Mouse (Mus musculus) kidney, postnatal 0 days (tissue): ENCODE data around the gene Ebf4. TPM values are rescaled to one million over a fixed set of nuclear protein-coding genes. Genes with fewer than 3 reads are reported as not detected.
A peak's percentile ranks its signal among the peaks of the same experiment; 100 is the strongest.

Experiments
- ATAC-seq: fragments of 200-750 bp; cut with Nextera tagmentation; replicated peaks from 2 replicates; pipeline ENCODE4 v1.8.0; 2017; ENCODE audit warnings: low read depth, moderate number of reproducible peaks, moderate TSS enrichment, moderate library complexity; ENCODE audit not compliant: low FRiP score
- DNase-seq: peaks from one replicate; pipeline ENCODE4 v3.0.0-alpha.2; 2016; ENCODE audit warnings: low spot score
- H3K27ac ChIP-seq: fragments of 300-500 bp; sonication (generic); 2 replicates; pipeline ENCODE4 v1.5.1; 2014; ENCODE audit warnings: mild to moderate bottlenecking
- H3K27me3 ChIP-seq: fragments of 300-500 bp; sonication (generic); 2 replicates; pipeline ENCODE4 v1.6.1; 2014; ENCODE audit warnings: low read length, mixed read lengths; ENCODE audit not compliant: insufficient read depth
- H3K36me3 ChIP-seq: fragments of 300-500 bp; sonication (generic); 2 replicates; pipeline ENCODE4 v1.6.1; 2014; ENCODE audit warnings: low read length, mixed read lengths; ENCODE audit not compliant: insufficient read depth
- H3K4me1 ChIP-seq: fragments of 300-500 bp; sonication (generic); replicated peaks from 2 replicates; pipeline ENCODE4 v1.6.1; 2014; ENCODE audit warnings: antibody characterized with exemption, low read length, mixed read lengths; ENCODE audit not compliant: insufficient read depth
- H3K4me2 ChIP-seq: fragments of 300-500 bp; sonication (generic); 2 replicates; pipeline ENCODE4 v1.6.1; 2014; ENCODE audit warnings: mild to moderate bottlenecking, low read length, moderate library complexity, mixed read lengths
- H3K4me3 ChIP-seq: fragments of 300-500 bp; sonication (generic); replicated peaks from 2 replicates; pipeline ENCODE4 v1.5.1; 2014; ENCODE audit warnings: low read depth, low read length
- H3K9ac ChIP-seq: fragments of 300-500 bp; sonication (generic); 2 replicates; pipeline ENCODE4 v1.6.1; 2014; ENCODE audit warnings: low read depth, low read length
- H3K9me3 ChIP-seq: fragments of 300-500 bp; sonication (generic); replicated peaks from 2 replicates; pipeline ENCODE4 v1.6.1; 2016; ENCODE audit warnings: low read length, inconsistent platforms, mixed read lengths
- CTCF ChIP-seq: IDR thresholded peaks from 2 replicates; pipeline ENCODE4 v1.5.1; 2016; ENCODE audit warnings: antibody characterized with exemption, low read depth, mild to moderate bottlenecking, moderate library complexity
- whole genome bisulfite sequencing: fragments of 180-500 bp; shearing (Covaris S2); extraction: QIAGEN DNeasy Blood & Tissue Kit; methylation state at CpG from one replicate; pipeline ENCODE4 v1.1.7; 2014; 5-methylcytosine and 5-hydroxymethylcytosine counted together
- polyA plus RNA-seq: library from polyadenylated mRNA; unstranded; fragments of >200 nt; fragmentation: Nextera tagmentation; extraction: Ambion mirVana; gene quantifications from 2 replicates; pipeline ENCODE4 v1.2.1, GENCODE M21; 2015

The Ebf4 gene
- polyA plus RNA-seq, 1 experiment from 2014 or later, result 3.7 TPM

DNA sequence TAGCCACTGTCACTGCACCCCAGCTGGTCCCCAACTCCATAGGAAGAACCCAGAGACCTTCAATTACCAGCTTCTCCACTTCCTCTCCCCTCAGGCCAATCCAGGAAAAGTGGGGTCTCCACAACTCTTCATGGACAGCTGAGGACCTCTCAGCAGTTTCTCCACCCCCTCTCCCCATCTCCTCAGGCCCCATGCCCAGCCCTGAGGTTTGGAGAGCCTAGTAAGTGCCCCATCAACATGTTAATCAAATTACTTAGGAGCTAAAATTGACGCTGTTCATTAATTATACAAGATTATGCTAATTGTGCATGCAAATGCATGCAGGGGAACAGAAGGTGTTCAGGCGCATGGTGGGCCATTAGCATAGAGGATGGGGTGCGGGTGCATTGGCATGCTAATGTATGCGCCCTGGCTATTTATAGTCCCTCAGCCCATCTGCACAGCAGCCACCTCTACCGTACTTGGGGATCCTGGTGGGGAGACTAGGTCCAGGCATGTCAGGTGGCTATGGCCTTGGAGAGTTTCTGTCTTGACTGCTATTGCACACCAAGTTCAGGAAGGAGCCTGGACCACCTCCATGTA, 56.9 kb downstream of the Ebf4 start:
- ATAC-seq, result no peak
- H3K9ac ChIP-seq, result no peak overlapping the region
- no peaks in the 10 kb centered on the region for H3K36me3 ChIP-seq
- no peaks in the 10 kb centered on the region for H3K9me3 ChIP-seq
- no peak for TF ChIP-seq CTCF
- no peaks in the 10 kb centered on the region for H3K4me1 ChIP-seq
- H3K4me3 ChIP-seq, result no peak overlapping the region
- no peaks in the 10 kb centered on the region for H3K27me3 ChIP-seq
- no peak for DNase-seq
- no peak overlapping the region for H3K27ac ChIP-seq
- H3K4me2 ChIP-seq, result no peak overlapping the region
- WGBS, result 46% methylated on average over 5 of the region's 5 CpGs

DNA sequence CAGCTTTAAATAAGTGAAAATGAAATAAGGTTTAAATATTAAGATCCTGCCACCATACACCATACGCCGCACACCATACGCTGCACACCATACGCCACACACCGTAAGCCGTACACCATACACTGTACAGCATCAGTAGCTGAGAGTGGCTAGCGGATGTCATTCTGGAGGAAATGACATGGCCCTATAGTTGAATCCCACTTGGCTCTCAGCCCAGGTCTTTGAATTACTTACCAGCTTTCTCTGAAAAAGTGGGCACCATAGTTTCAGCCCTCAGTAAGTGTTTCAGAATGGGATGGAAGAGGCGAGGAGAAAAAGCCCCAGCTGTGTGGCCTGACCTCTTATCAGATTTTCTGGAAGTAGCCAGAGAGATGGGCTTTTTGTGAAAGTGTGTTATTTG, 58.4 kb downstream of the Ebf4 start:
- no peak for DNase-seq
- 92% methylated on average over 8 of the region's 8 CpGs for WGBS
- no peak overlapping the region for H3K4me2 ChIP-seq
- H3K4me1 ChIP-seq, result no peaks in the 10 kb centered on the region
- no peak overlapping the region for H3K27ac ChIP-seq
- ATAC-seq, result no peak
- no peak overlapping the region for H3K9ac ChIP-seq
- no peaks in the 10 kb centered on the region for H3K9me3 ChIP-seq
- TF ChIP-seq CTCF, result no peak
- no peak overlapping the region for H3K4me3 ChIP-seq
- no peaks in the 10 kb centered on the region for H3K36me3 ChIP-seq
- H3K27me3 ChIP-seq, result no peaks in the 10 kb centered on the region

GRCm38 (mm10) chr2:130353889-130354288, 58.9 kb downstream of the Ebf4 start:
- no peak for TF ChIP-seq CTCF
- Histone ChIP-seq H3K27me3 (no peaks in the 10 kb centered on the region), H3K4me2 (no peak overlapping the region), H3K9me3 (no peaks in the 10 kb centered on the region), H3K27ac (no peak overlapping the region), H3K4me1 (no peaks in the 10 kb centered on the region), H3K4me3 (no peak overlapping the region), H3K9ac (no peak overlapping the region), H3K36me3 (no peaks in the 10 kb centered on the region)
- 82% methylated on average over 3 of the region's 3 CpGs for WGBS
- ATAC-seq (no peak), DNase-seq (no peak)

- H3K4me2 ChIP-seq, result no peak overlapping the region
These were observed 62.6 kb downstream of the Ebf4 start for GRCm38 (mm10) chr2:130357551-130357950.

GRCm38 (mm10) chr2:130358852-130359251, 63.9 kb downstream of the Ebf4 start:
- no peak for TF ChIP-seq CTCF

More at GRCm38 (mm10) chr2:130357551-130357950, 62.6 kb downstream of the Ebf4 start:
- no peaks in the 10 kb centered on the region for H3K9me3 ChIP-seq
- no peaks in the 10 kb centered on the region for H3K36me3 ChIP-seq
- DNase-seq (no peak), ATAC-seq (no peak)
- no peaks in the 10 kb centered on the region; the same call in 1 of the 2 replicates for H3K4me1 ChIP-seq
- H3K27me3 ChIP-seq, result peaks cover 15% of the 10 kb centered on the region
- 91% methylated on average over 5 of the region's 5 CpGs for WGBS
- no peak overlapping the region for H3K4me3 ChIP-seq
- no peak for TF ChIP-seq CTCF
- H3K27ac ChIP-seq, result no peak overlapping the region
- no peak overlapping the region for H3K9ac ChIP-seq

GRCm38 (mm10) chr2:130362511-130363026, 67.6 kb downstream of the Ebf4 start:
- Histone ChIP-seq H3K4me3 (no peak overlapping the region), H3K27ac (no peak overlapping the region), H3K4me1 (peaks cover 7% of the 10 kb centered on the region; the same call in 1 of the 2 replicates), H3K27me3 (peaks cover 22% of the 10 kb centered on the region), H3K9ac (no peak overlapping the region), H3K36me3 (no peaks in the 10 kb centered on the region), H3K4me2 (no peak overlapping the region), H3K9me3 (no peaks in the 10 kb centered on the region)
- ATAC-seq (no peak), DNase-seq (peak; percentile 85)
- WGBS, result 6% methylated on average over 14 of the region's 14 CpGs
- peak; percentile 81 for TF ChIP-seq CTCF

More at GRCm38 (mm10) chr2:130358852-130359251, 63.9 kb downstream of the Ebf4 start:
- 16% methylated on average over 5 of the region's 5 CpGs for WGBS
- H3K4me1 ChIP-seq, result no peaks in the 10 kb centered on the region; the same call in 1 of the 2 replicates
- H3K36me3 ChIP-seq, result no peaks in the 10 kb centered on the region
- DNase-seq (no peak), ATAC-seq (no peak)
- peaks cover 21% of the 10 kb centered on the region for H3K27me3 ChIP-seq
- no peaks in the 10 kb centered on the region for H3K9me3 ChIP-seq
- no peak overlapping the region for H3K9ac ChIP-seq
- no peak overlapping the region for H3K4me3 ChIP-seq
- H3K27ac ChIP-seq, result no peak overlapping the region
- H3K4me2 ChIP-seq, result no peak overlapping the region
